Mouse (Mus musculus) liver, embryonic 15.5 days (tissue): ENCODE measurements around the gene Zmym2. TPM values are rescaled to one million over a fixed set of nuclear protein-coding genes. Genes with fewer than 3 reads are reported as not detected.

Experiments used
- polyA plus RNA-seq: library from polyadenylated mRNA; unstranded; fragments of >200 nt; fragmentation: Nextera tagmentation; extraction: Ambion mirVana; gene quantifications from 2 replicates; pipeline ENCODE4 v1.2.1, GENCODE M21; 2015

Zmym2 gene
- polyA plus RNA-seq, 1 experiment from 2014 or later: 7.9 TPM

Other genes starting within 250 kb of the Zmym2 start
- gene Mphosph8, start 218.4 kb upstream of the Zmym2 start, polyA plus RNA-seq: 6.3 and 9.3 TPM in 2 replicates
- 7.9 and 9.6 TPM in 2 replicates for gene Pspc1, start 108.3 kb upstream of the Zmym2 start, polyA plus RNA-seq
- 7.8 and 8.0 TPM in 2 replicates for gene Zmym5, start 74.9 kb upstream of the Zmym2 start, polyA plus RNA-seq
- gene Gja3, start 171.4 kb downstream of the Zmym2 start, polyA plus RNA-seq: 0.35 and 0.38 TPM in 2 replicates
- gene Gjb2, start 218.0 kb downstream of the Zmym2 start, polyA plus RNA-seq: 16.0 and 16.7 TPM in 2 replicates
- gene Gm4491, start 229.2 kb downstream of the Zmym2 start, polyA plus RNA-seq: not detected in 2 replicates
- not detected in 2 replicates for gene Gjb6, start 247.0 kb downstream of the Zmym2 start, polyA plus RNA-seq